Mouse (Mus musculus) neutrophil, adult 5-6 weeks (primary cell): ENCODE results near the gene Nrbf2. TPM values are rescaled to one million over a fixed set of nuclear protein-coding genes. Genes with fewer than 3 reads are reported as not detected.

Experiments used
- ATAC-seq: fragments of 151-379, 151-347 bp; 2 replicates; pipeline ENCODE4 v1.8.0; 2017; ENCODE audit warnings: mild to moderate bottlenecking, moderate TSS enrichment; ENCODE audit not compliant: insufficient number of reproducible peaks, poor library complexity, low FRiP score, severe bottlenecking; ENCODE audit errors: extremely low read depth
- total RNA-seq: library from RNA; stranded (forward); fragments of 200-1000 nt; gene quantifications from 2 replicates; pipeline ENCODE4 v1.2.3, GENCODE M21; 2017

The Nrbf2 gene
- total RNA-seq, 1 experiment from 2014 or later = 32.6 TPM

- no peak for ATAC-seq
These were observed 59.6 kb downstream of the Nrbf2 start for GRCm38 (mm10) chr10:67225528-67225927.

GRCm38 (mm10) chr10:67223942-67224341 lies 61.2 kb downstream of the Nrbf2 start:
- ATAC-seq = no peak

GRCm38 (mm10) chr10:67221284-67221683 lies 63.8 kb downstream of the Nrbf2 start:
- no peak for ATAC-seq

- ATAC-seq = no peak
These were observed 64.9 kb downstream of the Nrbf2 start for GRCm38 (mm10) chr10:67220251-67220650.

GRCm38 (mm10) chr10:67218873-67219565 lies 66.1 kb downstream of the Nrbf2 start:
- ATAC-seq = no peak

DNA sequence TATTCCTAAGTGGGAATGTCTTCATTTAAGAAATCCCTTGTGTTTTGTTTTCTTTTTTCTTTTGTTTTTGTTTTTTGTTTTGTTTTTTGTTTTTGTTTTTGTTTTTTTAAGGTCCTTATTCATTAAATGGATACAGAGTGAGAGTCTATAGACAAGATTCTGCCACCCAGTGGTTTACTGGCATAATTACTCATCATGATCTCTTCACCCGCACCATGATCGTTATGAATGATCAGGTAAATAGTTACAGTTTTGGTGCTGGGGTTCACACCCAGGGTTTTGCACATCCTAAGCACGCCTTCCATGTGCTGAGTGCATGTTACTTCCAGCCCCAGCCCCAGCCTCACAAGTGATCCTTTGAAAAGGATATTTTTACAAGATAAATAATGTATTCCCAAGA lies 68.2 kb downstream of the Nrbf2 start:
- no peak for ATAC-seq

Other genes with a start within 250 kb of the Nrbf2 start
- gene Jmjd1c, start 189.2 kb downstream of the Nrbf2 start, total RNA-seq = 280 and 333 TPM in 2 replicates
- 46.9 and 52.6 TPM in 2 replicates for gene Reep3, start 188.4 kb downstream of the Nrbf2 start, total RNA-seq